13 mouse cellular contexts compared by ENCODE assay signal in the genomic region with DNA sequence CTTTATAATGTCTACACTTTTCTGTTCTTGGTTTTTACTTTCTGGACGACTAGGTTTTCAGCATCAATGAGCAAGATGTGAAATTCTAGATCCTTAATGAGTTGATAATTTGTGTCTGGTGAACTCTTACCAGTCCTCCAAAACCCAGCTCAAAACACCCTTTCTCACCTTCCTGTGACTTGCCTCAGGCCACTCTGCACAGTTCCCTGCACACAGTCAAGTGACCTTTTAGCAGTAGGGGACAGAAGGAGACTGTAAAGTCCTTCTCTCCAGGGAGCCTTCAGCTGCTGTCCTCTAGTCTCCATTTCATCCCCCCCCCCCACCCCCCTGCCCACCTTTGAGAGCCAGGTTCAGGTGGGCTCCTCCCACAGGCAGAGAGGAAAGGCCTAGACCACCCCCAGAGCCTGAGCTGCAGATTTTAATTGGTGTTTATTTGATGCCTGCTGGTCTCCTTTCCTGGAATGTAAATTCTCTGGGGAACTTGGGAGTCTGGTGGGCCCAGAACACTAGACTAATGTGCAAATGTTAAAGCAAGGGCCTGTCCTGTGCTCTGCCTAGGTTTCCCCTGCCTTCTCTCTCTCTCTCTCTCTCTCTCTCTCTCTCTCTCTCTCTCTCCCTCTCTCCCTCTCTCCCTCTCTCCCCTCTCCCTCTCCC.
DNase-seq lines count a peak whose midpoint lies in the region; ATAC-seq and TF ChIP-seq lines count a peak whose summit lies in the region.
"Had no signal": no experiment of that assay in that cellular context is flagged by ENCODE, and none has a peak within 500 bp of the region (broad histone marks: within the 10 kb centered on the region; RNA-seq: fewer than 3 reads in every experiment).

No protein-coding gene starts in this region.

- no peaks in the 10 kb centered on the region for H3K9me3 ChIP-seq in kidney, embryonic 15.5 days (replicated peaks)
- no peaks in the 10 kb centered on the region for H3K9me3 ChIP-seq in embryonic facial prominence, embryonic 11.5 days (replicated peaks; ENCODE audit: control insufficient read depth, low read length)
- H3K9me3 ChIP-seq in embryonic facial prominence, embryonic 14.5 days (ENCODE audit: control insufficient read depth, low read length): no peaks in the 10 kb centered on the region
- no peaks in the 10 kb centered on the region for H3K9me3 ChIP-seq in limb, embryonic 14.5 days (ENCODE audit: control insufficient read depth, low read length)
- H3K9me3 ChIP-seq: hindbrain, embryonic 13.5 days; midbrain, embryonic 13.5 days had no signal

- no peak overlapping the region for H3K9ac ChIP-seq in kidney, embryonic 15.5 days
- no peak overlapping the region for H3K9ac ChIP-seq in embryonic facial prominence, embryonic 11.5 days (replicated peaks; ENCODE audit: low read length)
- H3K9ac ChIP-seq in embryonic facial prominence, embryonic 14.5 days (ENCODE audit: low read depth, low read length): no peak overlapping the region
- no peak overlapping the region for H3K9ac ChIP-seq in limb, embryonic 14.5 days (ENCODE audit: low read depth, low read length, severe bottlenecking)
- H3K9ac ChIP-seq: hindbrain, embryonic 13.5 days; midbrain, embryonic 13.5 days had no signal

- 41% methylated on average over 1 of the region's 1 CpGs for WGBS in kidney, embryonic 15.5 days
- 31% methylated on average over 1 of the region's 1 CpGs for WGBS in embryonic facial prominence, embryonic 11.5 days
- 24% methylated on average over 1 of the region's 1 CpGs for WGBS in embryonic facial prominence, embryonic 14.5 days
- 25% methylated on average over 1 of the region's 1 CpGs for WGBS in limb, embryonic 14.5 days

- H3K27me3 ChIP-seq in kidney, embryonic 15.5 days: no peaks in the 10 kb centered on the region
- no peaks in the 10 kb centered on the region for H3K27me3 ChIP-seq in embryonic facial prominence, embryonic 11.5 days (ENCODE audit: control insufficient read depth, insufficient read depth, low read length)
- H3K27me3 ChIP-seq in embryonic facial prominence, embryonic 14.5 days (replicated peaks; ENCODE audit: control insufficient read depth, insufficient read depth, low read length): no peaks in the 10 kb centered on the region
- no peaks in the 10 kb centered on the region for H3K27me3 ChIP-seq in limb, embryonic 14.5 days (ENCODE audit: control insufficient read depth, insufficient read depth, low read length)
- H3K27me3 ChIP-seq: hindbrain, embryonic 13.5 days; midbrain, embryonic 13.5 days had no signal

- H3K4me1 ChIP-seq in kidney, embryonic 15.5 days: peaks cover 50% of the 10 kb centered on the region
- peaks cover 15% of the 10 kb centered on the region for H3K4me1 ChIP-seq in embryonic facial prominence, embryonic 11.5 days (ENCODE audit: control insufficient read depth, insufficient read depth, low read length)
- peaks cover 37% of the 10 kb centered on the region for H3K4me1 ChIP-seq in embryonic facial prominence, embryonic 14.5 days (ENCODE audit: control insufficient read depth, insufficient read depth, low read length)
- peaks cover 32% of the 10 kb centered on the region for H3K4me1 ChIP-seq in limb, embryonic 14.5 days (ENCODE audit: control insufficient read depth, insufficient read depth, low read length)

- peak overlapping the region; percentile 60 for H3K27ac ChIP-seq in kidney, embryonic 15.5 days
- H3K27ac ChIP-seq in embryonic facial prominence, embryonic 11.5 days (replicated peaks; ENCODE audit: low read depth, low read length): peak overlapping the region; percentile 47; the same call in 1 of the 2 replicates
- peak overlapping the region; percentile 54; the same call in 1 of the 2 replicates for H3K27ac ChIP-seq in embryonic facial prominence, embryonic 14.5 days (replicated peaks; ENCODE audit: low read depth, low read length)
- 0 out of 2 replicates have a peak overlapping the region, but pooled peaks have one; percentile 13 for H3K27ac ChIP-seq in limb, embryonic 14.5 days (replicated peaks; ENCODE audit: low read depth, low read length)
- H3K27ac ChIP-seq: hindbrain, embryonic 13.5 days; midbrain, embryonic 13.5 days had no signal

- no peak for DNase-seq in kidney, adult 18-20 months
- DNase-seq in embryonic facial prominence, embryonic 11.5 days (ENCODE audit: low spot score): peak; percentile 56
- DNase-seq in embryonic facial prominence, embryonic 14.5 days (ENCODE audit: low spot score): no peak
- DNase-seq in limb, embryonic 14.5 days (ENCODE audit: low spot score): no peak
- DNase-seq in adrenal gland, postnatal 4 days (ENCODE audit: low spot score in 2 of 2): no peak
- no peak for DNase-seq in adipocyte (ENCODE audit: low spot score)
- DNase-seq: cerebellum, adult 9-10 months; kidney, adult 9 months; right cerebral cortex, postnatal 25 days had no signal

- no peak overlapping the region for H3K4me3 ChIP-seq in kidney, embryonic 15.5 days (replicated peaks)
- H3K4me3 ChIP-seq in embryonic facial prominence, embryonic 11.5 days (ENCODE audit: low read depth, low read length): no peak overlapping the region
- no peak overlapping the region for H3K4me3 ChIP-seq in embryonic facial prominence, embryonic 14.5 days (ENCODE audit: low read depth, low read length)
- H3K4me3 ChIP-seq in limb, embryonic 14.5 days (replicated peaks; ENCODE audit: low read length): no peak overlapping the region
- H3K4me3 ChIP-seq: hindbrain, embryonic 13.5 days; midbrain, embryonic 13.5 days had no signal

- TF ChIP-seq POLR2A in limb, embryonic 14.5 days (IDR thresholded peaks at IDR 0.05; ENCODE audit: borderline replicate concordance, extremely low read depth, insufficient read depth, insufficient read length): no peak

- peak; percentile 66 for ATAC-seq in kidney, embryonic 15.5 days (replicated peaks; ENCODE audit: low FRiP score)
- ATAC-seq in embryonic facial prominence, embryonic 11.5 days (replicated peaks; ENCODE audit: insufficient number of reproducible peaks, low FRiP score, low TSS enrichment, low read depth): no peak; the same call in 1 of the 2 replicates
- no peak for ATAC-seq in embryonic facial prominence, embryonic 14.5 days (ENCODE audit: low read depth)
- 0 out of 2 replicates have a peak, but pooled peaks have one; percentile 21 for ATAC-seq in limb, embryonic 14.5 days (ENCODE audit: low FRiP score, low read depth)
- ATAC-seq: CD4-positive, CD25-positive, alpha-beta regulatory T cell, adult 4 months; midbrain, embryonic 13.5 days had no signal

- no peaks in the 10 kb centered on the region for H3K36me3 ChIP-seq in kidney, embryonic 15.5 days
- H3K36me3 ChIP-seq in embryonic facial prominence, embryonic 11.5 days (replicated peaks; ENCODE audit: control insufficient read depth, insufficient read depth, low read depth, low read length): no peaks in the 10 kb centered on the region
- H3K36me3 ChIP-seq in embryonic facial prominence, embryonic 14.5 days (ENCODE audit: control insufficient read depth, insufficient read depth, low read length): no peaks in the 10 kb centered on the region
- H3K36me3 ChIP-seq in limb, embryonic 14.5 days (ENCODE audit: control insufficient read depth, insufficient read depth, low read length): no peaks in the 10 kb centered on the region
- H3K36me3 ChIP-seq: hindbrain, embryonic 13.5 days; midbrain, embryonic 13.5 days had no signal

- no peak overlapping the region for H3K4me2 ChIP-seq in kidney, embryonic 15.5 days
- no peak overlapping the region for H3K4me2 ChIP-seq in embryonic facial prominence, embryonic 11.5 days (ENCODE audit: low read depth, low read length)
- no peak overlapping the region for H3K4me2 ChIP-seq in embryonic facial prominence, embryonic 14.5 days (ENCODE audit: low read depth, low read length)
- no peak overlapping the region for H3K4me2 ChIP-seq in limb, embryonic 14.5 days (replicated peaks; ENCODE audit: low read depth, low read length, severe bottlenecking)
- H3K4me2 ChIP-seq: hindbrain, embryonic 13.5 days; midbrain, embryonic 13.5 days had no signal

Comparison
In these comparisons a context has a peak if more than half of its experiments do, and no peak if none do; other contexts are left out.
1. ATAC-seq: peak in kidney, embryonic 15.5 days (single experiment) and limb, embryonic 14.5 days (single experiment); none in embryonic facial prominence, embryonic 11.5 days (single experiment) and embryonic facial prominence, embryonic 14.5 days (single experiment).
2. Peak in every context shown above with its lines, with median percentiles within 50 percentile points of each other: H3K27ac ChIP-seq.